Mouse (Mus musculus): ENCODE measurements at regions not wholly inside any gene's neighbourhood (a gene's known extent, or its start where the extent isn't known, plus 50 kb on each side); places are given as distances from the start of the nearest gene placed in this dataset.

GRCm38 (mm10) chr13:97705926-97706325 is 54.5 kb downstream of the Gm10260 start:
- Histone ChIP-seq H3K4me2 (ENCODE audit: low read depth) (no peak overlapping the region), H3K4me3 (ENCODE audit: insufficient read depth in 1 of 2, low read depth in 2 of 2, low read length in 2 of 2) (no peak overlapping the region), H3K9me3 (ENCODE audit: control insufficient read depth, low read length) (no peaks in the 10 kb centered on the region), H3K27ac (no peak overlapping the region), H3K36me3 (replicated peaks; ENCODE audit: control insufficient read depth, insufficient read depth, low read depth) (no peaks in the 10 kb centered on the region), H3K4me1 (replicated peaks; ENCODE audit: control insufficient read depth in 2 of 2, insufficient read depth in 2 of 2, low read length in 1 of 2) (no peaks in the 10 kb centered on the region), H3K9ac (replicated peaks) (no peak overlapping the region), H3K27me3 (ENCODE audit: control insufficient read depth, insufficient read depth, low read length) (no peaks in the 10 kb centered on the region)
- ATAC-seq (ENCODE audit: insufficient read depth) (no peak), DNase-seq (ENCODE audit: low read depth in 3 of 3, low spot score in 3 of 3) (no peak)
- 70% methylated on average over 5 of the region's 5 CpGs for WGBS (ENCODE audit: insufficient replicate concordance)
- no peak for TF ChIP-seq EP300 (IDR thresholded peaks at IDR 0.05; ENCODE audit: low read depth)
- TF ChIP-seq CTCF (IDR thresholded peaks at IDR 0.05; ENCODE audit: low read depth), result no peak

- H3K9me3 ChIP-seq (ENCODE audit: control insufficient read depth, low read length), result no peaks in the 10 kb centered on the region
- H3K4me2 ChIP-seq (ENCODE audit: low read depth), result no peak overlapping the region
- H3K4me1 ChIP-seq (replicated peaks; ENCODE audit: control insufficient read depth in 2 of 2, insufficient read depth in 2 of 2, low read length in 1 of 2), result peaks cover 0 to 3% of the 10 kb centered on the region in 2 experiments; a peak in 2 of 4 replicates
- ATAC-seq (ENCODE audit: insufficient read depth), result no peak
- H3K27ac ChIP-seq, result no peak overlapping the region
- H3K4me3 ChIP-seq (ENCODE audit: insufficient read depth in 1 of 2, low read depth in 2 of 2, low read length in 2 of 2), result no peak overlapping the region
- no peak overlapping the region for H3K9ac ChIP-seq (replicated peaks)
- TF ChIP-seq EP300 (IDR thresholded peaks at IDR 0.05; ENCODE audit: low read depth) (no peak), CTCF (IDR thresholded peaks at IDR 0.05; ENCODE audit: low read depth) (no peak)
- H3K36me3 ChIP-seq (replicated peaks; ENCODE audit: control insufficient read depth, insufficient read depth, low read depth), result no peaks in the 10 kb centered on the region
- 73% methylated on average over 4 of the region's 4 CpGs for WGBS (ENCODE audit: insufficient replicate concordance)
- no peak for DNase-seq (ENCODE audit: low read depth in 3 of 3, low spot score in 3 of 3)
- H3K27me3 ChIP-seq (ENCODE audit: control insufficient read depth, insufficient read depth, low read length), result no peaks in the 10 kb centered on the region
Measured at GRCm38 (mm10) chr13:97704541-97704940, 55.9 kb downstream of the Gm10260 start.

- Histone ChIP-seq H3K27ac (peak overlapping the region; percentile 47), H3K27me3 (ENCODE audit: control insufficient read depth, insufficient read depth, low read length) (no peaks in the 10 kb centered on the region), H3K4me3 (ENCODE audit: insufficient read depth in 1 of 2, low read depth in 2 of 2, low read length in 2 of 2) (no peak overlapping the region), H3K36me3 (replicated peaks; ENCODE audit: control insufficient read depth, insufficient read depth, low read depth) (no peaks in the 10 kb centered on the region), H3K9ac (replicated peaks) (no peak overlapping the region), H3K4me2 (ENCODE audit: low read depth) (no peak overlapping the region; the same call in 1 of the 2 replicates), H3K4me1 (replicated peaks; ENCODE audit: control insufficient read depth in 2 of 2, insufficient read depth in 2 of 2, low read length in 1 of 2) (peaks cover 20 to 24% of the 10 kb centered on the region in 2 experiments), H3K9me3 (ENCODE audit: control insufficient read depth, low read length) (no peaks in the 10 kb centered on the region)
- DNase-seq (ENCODE audit: low read depth in 3 of 3, low spot score in 3 of 3), result peak; percentile 40 to 52 (median 52)
- no peak for TF ChIP-seq CTCF (IDR thresholded peaks at IDR 0.05; ENCODE audit: low read depth)
- TF ChIP-seq EP300 (IDR thresholded peaks at IDR 0.05; ENCODE audit: low read depth), result 0 out of 2 replicates have a peak, but pooled peaks have one; percentile 30
- WGBS (ENCODE audit: insufficient replicate concordance), result 29% methylated on average over 2 of the region's 2 CpGs
- peak; percentile 88 for ATAC-seq (ENCODE audit: insufficient read depth)
Measured at GRCm38 (mm10) chr13:97698967-97699366, 61.5 kb downstream of the Gm10260 start.

GRCm38 (mm10) chr13:97698317-97698716 is 62.1 kb downstream of the Gm10260 start:
- no peaks in the 10 kb centered on the region for H3K27me3 ChIP-seq (ENCODE audit: control insufficient read depth, insufficient read depth, low read length)
- no peaks in the 10 kb centered on the region for H3K36me3 ChIP-seq (replicated peaks; ENCODE audit: control insufficient read depth, insufficient read depth, low read depth)
- H3K9me3 ChIP-seq (ENCODE audit: control insufficient read depth, low read length), result no peaks in the 10 kb centered on the region
- peaks cover 20 to 24% of the 10 kb centered on the region in 2 experiments for H3K4me1 ChIP-seq (replicated peaks; ENCODE audit: control insufficient read depth in 2 of 2, insufficient read depth in 2 of 2, low read length in 1 of 2)
- ATAC-seq (ENCODE audit: insufficient read depth) (peak; percentile 81), DNase-seq (ENCODE audit: low read depth in 3 of 3, low spot score in 3 of 3) (peak; percentile 44 to 59 (median 49))
- peak; percentile 91 for TF ChIP-seq EP300 (IDR thresholded peaks at IDR 0.05; ENCODE audit: low read depth)
- no peak for TF ChIP-seq CTCF (IDR thresholded peaks at IDR 0.05; ENCODE audit: low read depth)
- WGBS (ENCODE audit: insufficient replicate concordance), result 62% methylated on average over 1 of the region's 1 CpGs
- no peak overlapping the region for H3K9ac ChIP-seq (replicated peaks)
- peak overlapping the region; percentile 47 for H3K27ac ChIP-seq
- H3K4me3 ChIP-seq (ENCODE audit: insufficient read depth in 1 of 2, low read depth in 2 of 2, low read length in 2 of 2), result no peak overlapping the region
- no peak overlapping the region; the same call in 1 of the 2 replicates for H3K4me2 ChIP-seq (ENCODE audit: low read depth)

- H3K36me3 ChIP-seq (replicated peaks; ENCODE audit: control insufficient read depth, insufficient read depth, low read depth), result no peaks in the 10 kb centered on the region
- H3K4me2 ChIP-seq (ENCODE audit: low read depth), result no peak overlapping the region
- TF ChIP-seq CTCF (IDR thresholded peaks at IDR 0.05; ENCODE audit: low read depth), result no peak
- TF ChIP-seq EP300 (IDR thresholded peaks at IDR 0.05; ENCODE audit: low read depth), result no peak
- H3K9me3 ChIP-seq (ENCODE audit: control insufficient read depth, low read length), result no peaks in the 10 kb centered on the region
- H3K9ac ChIP-seq (replicated peaks), result no peak overlapping the region
- H3K27me3 ChIP-seq (ENCODE audit: control insufficient read depth, insufficient read depth, low read length), result no peaks in the 10 kb centered on the region
- no peak overlapping the region for H3K4me3 ChIP-seq (ENCODE audit: insufficient read depth in 1 of 2, low read depth in 2 of 2, low read length in 2 of 2)
- peak; percentile 30; the same call in 1 of the 2 replicates for ATAC-seq (ENCODE audit: insufficient read depth)
- H3K4me1 ChIP-seq (replicated peaks; ENCODE audit: control insufficient read depth in 2 of 2, insufficient read depth in 2 of 2, low read length in 1 of 2), result peaks cover 20 to 24% of the 10 kb centered on the region in 2 experiments
- WGBS (ENCODE audit: insufficient replicate concordance), result 55% methylated on average over 10 of the region's 10 CpGs
- no peak for DNase-seq (ENCODE audit: low read depth in 3 of 3, low spot score in 3 of 3)
- no peak overlapping the region for H3K27ac ChIP-seq
Measured at GRCm38 (mm10) chr13:97697262-97697661, 63.2 kb downstream of the Gm10260 start.

Measured in liver, embryonic 14.5 days (tissue).